In the genomic region with DNA sequence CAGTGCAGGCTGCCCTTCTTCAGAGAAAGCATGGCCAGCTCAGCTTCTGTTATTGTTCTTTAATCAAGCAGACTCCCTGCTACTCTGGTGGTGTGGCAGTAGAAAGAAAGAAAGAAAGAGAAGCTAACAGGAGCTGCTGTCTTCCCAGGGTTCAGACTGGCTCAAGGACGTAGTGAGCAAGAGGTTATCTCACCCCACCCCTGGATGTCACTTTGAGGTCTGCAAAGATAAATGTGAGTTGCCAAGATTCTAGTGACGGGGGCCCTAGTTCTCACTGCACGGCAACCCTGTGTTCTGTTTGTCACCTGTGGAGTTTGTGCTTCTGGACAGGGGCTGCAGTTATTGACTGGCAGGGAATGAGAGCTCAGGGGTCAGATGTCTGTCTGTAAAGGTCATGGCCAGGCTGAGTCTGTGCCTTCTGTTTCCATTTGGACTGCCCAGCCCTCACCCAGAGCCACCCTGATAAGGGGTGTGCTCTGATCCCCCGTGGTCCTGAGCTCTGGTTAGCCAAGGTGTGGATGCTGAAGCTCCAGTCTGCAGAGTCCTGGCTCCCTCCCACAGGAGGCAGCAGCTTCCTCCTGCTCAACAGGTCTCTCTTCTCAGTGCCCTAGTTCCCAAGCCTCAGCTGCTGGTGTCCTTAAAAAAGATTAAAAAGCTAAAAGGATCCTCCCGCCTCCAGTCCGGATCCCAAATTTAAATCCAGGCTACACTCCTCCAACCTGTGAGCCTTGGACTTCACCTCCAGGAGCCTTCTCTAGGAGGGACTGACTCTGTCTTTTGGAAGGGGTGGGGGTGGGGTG, we compare ENCODE assay signal across 12 mouse cellular contexts.
DNase-seq lines count a peak whose midpoint lies in the region; ATAC-seq lines count a peak whose summit lies in the region.
"Had no signal": no experiment of that assay in that cellular context is flagged by ENCODE, and none has a peak within 500 bp of the region (broad histone marks: within the 10 kb centered on the region; RNA-seq: fewer than 3 reads in every experiment).

No protein-coding gene starts in this region.

- peak; percentile 54 for DNase-seq in adrenal gland, adult 2 months
- DNase-seq in adrenal gland, postnatal 4 days (ENCODE audit: low spot score in 2 of 2): no peak
- no peak for DNase-seq in embryonic facial prominence, embryonic 10.5 days (ENCODE audit: low spot score)
- no peak for DNase-seq in hindbrain, embryonic 14.5 days (ENCODE audit: low spot score)
- no peak for DNase-seq in heart, embryonic 10.5 days (ENCODE audit: low spot score)
- no peak for DNase-seq in gastrocnemius, postnatal 10 days
- no peak for DNase-seq in kidney, adult 18-20 months
- DNase-seq: gastrocnemius, adult 2 months; heart, postnatal 14 days had no signal

- WGBS in embryonic facial prominence, embryonic 10.5 days: 45% methylated on average over 6 of the region's 6 CpGs
- WGBS in hindbrain, embryonic 14.5 days: 28% methylated on average over 6 of the region's 6 CpGs
- 30% methylated on average over 6 of the region's 6 CpGs for WGBS in midbrain, embryonic 16.5 days
- 20% methylated on average over 6 of the region's 6 CpGs for WGBS in heart, embryonic 10.5 days

- H3K4me3 ChIP-seq in embryonic facial prominence, embryonic 10.5 days: 0 out of 2 replicates have a peak overlapping the region, but pooled peaks have one; percentile 29
- H3K4me3 ChIP-seq in hindbrain, embryonic 14.5 days (replicated peaks; ENCODE audit: low read length): peak overlapping the region; percentile 26
- H3K4me3 ChIP-seq in midbrain, embryonic 16.5 days (ENCODE audit: low read depth, low read length): peak overlapping the region; percentile 32
- no peak overlapping the region for H3K4me3 ChIP-seq in heart, embryonic 10.5 days
- H3K4me3 ChIP-seq: gastrocnemius, adult 2 months; limb, embryonic 12.5 days had no signal

- H3K27ac ChIP-seq in embryonic facial prominence, embryonic 10.5 days (replicated peaks): peak overlapping the region; percentile 63; the same call in 1 of the 2 replicates
- peak overlapping the region; percentile 78 for H3K27ac ChIP-seq in hindbrain, embryonic 14.5 days
- peak overlapping the region; percentile 83 for H3K27ac ChIP-seq in midbrain, embryonic 16.5 days (ENCODE audit: low read length)
- H3K27ac ChIP-seq in heart, embryonic 10.5 days: no peak overlapping the region
- H3K27ac ChIP-seq: gastrocnemius, adult 2 months; limb, embryonic 12.5 days; macrophage had no signal

- H3K36me3 ChIP-seq in embryonic facial prominence, embryonic 10.5 days (replicated peaks): no peaks in the 10 kb centered on the region
- no peaks in the 10 kb centered on the region for H3K36me3 ChIP-seq in hindbrain, embryonic 14.5 days (replicated peaks; ENCODE audit: control insufficient read depth, insufficient read depth)
- H3K36me3 ChIP-seq in midbrain, embryonic 16.5 days (ENCODE audit: control insufficient read depth, insufficient read depth, low read length): no peaks in the 10 kb centered on the region
- no peaks in the 10 kb centered on the region for H3K36me3 ChIP-seq in heart, embryonic 10.5 days
- H3K36me3 ChIP-seq: limb, embryonic 12.5 days had no signal

- H3K4me2 ChIP-seq in hindbrain, embryonic 14.5 days (replicated peaks): peak overlapping the region; percentile 54
- H3K4me2 ChIP-seq in midbrain, embryonic 16.5 days (ENCODE audit: low read length): peak overlapping the region; percentile 49

- H3K4me1 ChIP-seq in embryonic facial prominence, embryonic 10.5 days: peaks cover 56% of the 10 kb centered on the region
- peaks cover 36% of the 10 kb centered on the region for H3K4me1 ChIP-seq in hindbrain, embryonic 14.5 days (replicated peaks; ENCODE audit: control insufficient read depth, insufficient read depth, low read length)
- peaks cover 48% of the 10 kb centered on the region for H3K4me1 ChIP-seq in midbrain, embryonic 16.5 days (ENCODE audit: control insufficient read depth, insufficient read depth, low read length)
- peaks cover 37% of the 10 kb centered on the region for H3K4me1 ChIP-seq in heart, embryonic 10.5 days

- ATAC-seq in hindbrain, embryonic 14.5 days (ENCODE audit: low FRiP score): no peak
- ATAC-seq in midbrain, embryonic 16.5 days: no peak

- peak overlapping the region; percentile 64 for H3K9ac ChIP-seq in hindbrain, embryonic 14.5 days
- H3K9ac ChIP-seq in midbrain, embryonic 16.5 days (ENCODE audit: low read depth, low read length): peak overlapping the region; percentile 49
- H3K9ac ChIP-seq: limb, embryonic 12.5 days had no signal

- H3K27me3 ChIP-seq in embryonic facial prominence, embryonic 10.5 days (replicated peaks; ENCODE audit: low read depth, poor library complexity, severe bottlenecking): 0 out of 2 replicates have a peak, but pooled peaks cover 11% of the 10 kb centered on the region
- H3K27me3 ChIP-seq in hindbrain, embryonic 14.5 days (ENCODE audit: control insufficient read depth, insufficient read depth, low read length): no peaks in the 10 kb centered on the region
- no peaks in the 10 kb centered on the region for H3K27me3 ChIP-seq in midbrain, embryonic 16.5 days (ENCODE audit: control insufficient read depth, insufficient read depth, low read depth, low read length)
- peaks cover 6% of the 10 kb centered on the region; the same call in 1 of the 2 replicates for H3K27me3 ChIP-seq in heart, embryonic 10.5 days (ENCODE audit: insufficient read depth, poor library complexity, severe bottlenecking)
- H3K27me3 ChIP-seq: limb, embryonic 12.5 days had no signal

- H3K9me3 ChIP-seq in embryonic facial prominence, embryonic 10.5 days: no peaks in the 10 kb centered on the region
- H3K9me3 ChIP-seq in hindbrain, embryonic 14.5 days (ENCODE audit: control insufficient read depth, low read length): no peaks in the 10 kb centered on the region
- H3K9me3 ChIP-seq in midbrain, embryonic 16.5 days (replicated peaks; ENCODE audit: control insufficient read depth, low read length, poor library complexity, severe bottlenecking): no peaks in the 10 kb centered on the region
- H3K9me3 ChIP-seq in heart, embryonic 10.5 days: no peaks in the 10 kb centered on the region
- H3K9me3 ChIP-seq: limb, embryonic 12.5 days had no signal
